Comparison of ENCODE assay signal across 10 mouse cellular contexts in the genomic region with DNA sequence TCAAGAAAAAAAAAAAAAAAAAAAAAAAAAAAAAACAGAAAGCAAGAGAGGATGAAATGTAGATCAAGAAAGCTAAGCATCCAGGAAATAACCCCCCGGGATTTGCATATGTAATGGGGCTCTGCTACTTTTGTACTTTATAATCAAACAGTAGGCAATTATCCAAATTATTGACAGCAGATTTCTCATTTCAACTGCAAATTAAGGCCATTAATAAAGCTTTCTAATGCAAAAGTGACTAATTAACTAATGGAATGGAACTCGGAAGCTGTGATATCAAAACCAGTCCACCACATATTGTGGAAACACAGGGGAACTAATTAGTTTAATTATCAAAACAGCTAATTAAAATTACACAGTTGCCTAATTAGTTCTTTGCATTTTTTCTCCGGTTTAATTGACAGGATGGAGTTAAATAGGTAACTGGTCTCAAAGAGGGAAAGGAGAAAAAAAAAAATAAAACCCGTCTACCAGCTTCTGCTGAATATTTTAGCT. TPM values are rescaled to one million over a fixed set of nuclear protein-coding genes. Genes with fewer than 3 reads are reported as not detected.
"Had no signal": no experiment of that assay in that cellular context is flagged by ENCODE, and none has a peak within 500 bp of the region (broad histone marks: within the 10 kb centered on the region; RNA-seq: fewer than 3 reads in every experiment).

No protein-coding gene starts in this region.

- H3K27me3 ChIP-seq: kidney, embryonic 15.5 days; limb, embryonic 13.5 days had no signal

- H3K4me1 ChIP-seq: kidney, embryonic 15.5 days; limb, embryonic 13.5 days had no signal

- H3K9ac ChIP-seq: kidney, embryonic 15.5 days; limb, embryonic 13.5 days; liver, embryonic 14.5 days had no signal

- H3K4me3 ChIP-seq: kidney, embryonic 15.5 days; limb, embryonic 13.5 days had no signal

- H3K9me3 ChIP-seq: kidney, embryonic 15.5 days; limb, embryonic 13.5 days had no signal

- DNase-seq: lung, adult 18-20 months; right cerebral cortex, adult 18-20 months; right cerebral cortex, postnatal 25 days; thymus, postnatal 36 days had no signal

- H3K4me2 ChIP-seq: kidney, embryonic 15.5 days; limb, embryonic 13.5 days; midbrain, embryonic 11.5 days had no signal

- H3K36me3 ChIP-seq: kidney, embryonic 15.5 days; limb, embryonic 13.5 days had no signal

- H3K27ac ChIP-seq: kidney, embryonic 15.5 days; limb, embryonic 13.5 days; liver, embryonic 14.5 days had no signal

RNA-seq across cellular contexts. Expression of gene Lmo3, which starts 0.8 kb away (rescaled TPM):
- total RNA-seq: liver, adult 2 months had no signal
- polyA plus RNA-seq: kidney, adult 2 months; liver, adult 2 months had no signal
